In the genomic region with DNA sequence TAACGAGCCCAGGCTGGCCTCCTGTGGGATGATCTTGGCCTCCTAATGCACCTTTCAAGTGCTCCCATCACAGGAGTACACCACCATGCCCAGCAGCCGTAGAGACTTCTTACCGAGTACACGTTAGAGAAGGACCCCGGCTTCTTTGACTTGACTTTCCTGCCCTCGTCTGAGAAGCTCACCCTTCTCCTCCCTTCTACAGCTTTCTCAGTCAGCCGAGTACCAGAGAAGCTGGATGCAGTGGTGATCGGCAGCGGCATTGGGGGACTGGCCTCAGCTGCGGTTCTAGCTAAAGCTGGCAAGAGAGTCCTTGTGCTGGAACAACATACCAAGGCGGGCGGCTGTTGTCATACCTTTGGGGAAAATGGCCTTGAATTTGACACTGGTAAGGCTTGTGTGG, we compare ENCODE assay signal across 26 mouse cellular contexts.
"Had no signal": no experiment of that assay in that cellular context is flagged by ENCODE, and none has a peak within 500 bp of the region (broad histone marks: within the 10 kb centered on the region; RNA-seq: fewer than 3 reads in every experiment).

No protein-coding gene starts in this region.

- ATAC-seq: hindbrain, embryonic 16.5 days; inflammation-experienced regulatory T-cells, adult 6 months; intestine, embryonic 15.5 days; intestine, postnatal 0 days had no signal

- H3K4me2 ChIP-seq: heart, embryonic 12.5 days; hindbrain, embryonic 12.5 days; hindbrain, embryonic 14.5 days; intestine, embryonic 15.5 days; limb, embryonic 12.5 days; liver, embryonic 13.5 days; liver, embryonic 15.5 days had no signal

- H3K9me3 ChIP-seq: heart, embryonic 10.5 days; heart, embryonic 12.5 days; hindbrain, embryonic 10.5 days; hindbrain, embryonic 12.5 days; intestine, embryonic 15.5 days; limb, embryonic 10.5 days; limb, embryonic 12.5 days; liver, embryonic 13.5 days; liver, embryonic 15.5 days had no signal

- H3K9ac ChIP-seq: heart, embryonic 12.5 days; hindbrain, embryonic 12.5 days; hindbrain, embryonic 14.5 days; intestine, embryonic 15.5 days; limb, embryonic 12.5 days; liver, embryonic 13.5 days; liver, embryonic 15.5 days had no signal

- H3K4me3 ChIP-seq: heart, embryonic 10.5 days; heart, embryonic 12.5 days; hindbrain, embryonic 10.5 days; hindbrain, embryonic 12.5 days; intestine, embryonic 15.5 days; layer of hippocampus, adult 2 months; left cerebral cortex, adult 2 months; limb, embryonic 10.5 days; limb, embryonic 12.5 days; liver, embryonic 13.5 days; liver, embryonic 15.5 days had no signal

- H3K27ac ChIP-seq: heart, embryonic 10.5 days; hindbrain, embryonic 10.5 days; hindbrain, embryonic 12.5 days; hindbrain, embryonic 14.5 days; intestine, embryonic 15.5 days; left cerebral cortex, adult 2 months; limb, embryonic 10.5 days; limb, embryonic 12.5 days; liver, embryonic 13.5 days; liver, embryonic 15.5 days had no signal

- DNase-seq: gastrocnemius, adult 2 months; gastrocnemius, postnatal 10 days; gastrocnemius, postnatal 25 days; heart, postnatal 10 days; heart, postnatal 4 days; kidney, adult 18-20 months; kidney, adult 8-10 months; kidney, postnatal 10 days; kidney, postnatal 25 days; kidney, postnatal 4 days; liver; liver, embryonic 13.5 days had no signal

- H3K27me3 ChIP-seq: heart, embryonic 12.5 days; hindbrain, embryonic 12.5 days; intestine, embryonic 15.5 days; limb, embryonic 12.5 days; liver, embryonic 13.5 days; liver, embryonic 15.5 days had no signal
